Mouse (Mus musculus) T-cell, adult 2 months (primary cell): ENCODE measurements around the gene Angel2.

Experiments
- DNase-seq: peaks from one replicate; pipeline ENCODE4 v3.0.0; 2022; ENCODE audit warnings: low spot score

Angel2 gene

DNA sequence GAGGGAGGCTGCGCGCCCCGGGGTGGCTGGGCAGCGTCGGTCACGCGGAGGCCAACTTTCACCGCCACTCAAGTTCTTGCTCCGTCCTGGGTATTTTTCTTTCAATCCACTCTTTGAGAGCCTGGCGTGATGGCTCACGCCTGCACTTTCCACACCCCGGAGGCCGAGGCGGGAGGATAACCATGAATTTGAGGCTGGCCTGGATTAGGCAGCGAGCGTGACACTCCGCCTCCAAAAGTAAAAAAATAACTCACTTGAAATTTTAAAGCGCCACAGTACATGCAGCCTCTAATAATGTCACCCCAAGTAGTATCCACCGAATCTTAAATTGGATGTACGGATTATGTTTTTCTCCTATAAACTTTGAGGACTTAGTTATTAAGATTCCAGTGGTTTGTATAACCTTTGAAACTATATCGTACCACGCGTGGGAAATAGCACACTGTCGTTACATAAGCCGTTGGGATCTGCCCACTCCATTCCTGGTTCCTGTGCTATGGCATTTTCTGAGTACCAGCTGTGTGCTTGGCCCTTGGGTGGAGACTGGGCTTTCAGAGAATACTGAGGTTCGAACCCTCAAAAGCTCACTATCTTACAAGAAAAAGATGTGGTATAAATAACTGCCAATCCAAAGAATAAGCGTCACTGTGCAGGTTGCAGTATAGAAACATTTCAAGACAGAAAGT is 4.2 kb downstream of the Angel2 start:
- DNase-seq = peak; percentile 33

DNA sequence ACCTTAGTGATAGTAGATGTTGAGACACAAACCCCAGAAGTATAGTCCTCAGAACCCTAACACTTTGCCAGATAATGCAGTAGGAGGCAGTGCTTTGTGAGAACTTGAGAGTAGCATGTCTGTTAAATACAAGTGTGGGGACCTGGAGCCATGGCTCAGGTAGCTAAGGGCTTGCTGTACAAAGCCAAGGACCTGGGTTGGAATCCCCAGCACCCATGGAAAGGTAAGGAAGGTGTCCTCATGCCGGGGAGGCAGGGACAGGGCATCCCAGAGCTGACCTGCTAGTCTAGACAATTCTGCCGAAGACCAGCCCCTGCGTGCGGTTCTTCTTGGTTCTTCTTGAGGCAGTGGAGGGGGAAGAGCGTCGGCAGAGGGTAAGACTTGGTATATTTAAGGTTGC is 5.3 kb downstream of the Angel2 start:
- DNase-seq = no peak

DNA sequence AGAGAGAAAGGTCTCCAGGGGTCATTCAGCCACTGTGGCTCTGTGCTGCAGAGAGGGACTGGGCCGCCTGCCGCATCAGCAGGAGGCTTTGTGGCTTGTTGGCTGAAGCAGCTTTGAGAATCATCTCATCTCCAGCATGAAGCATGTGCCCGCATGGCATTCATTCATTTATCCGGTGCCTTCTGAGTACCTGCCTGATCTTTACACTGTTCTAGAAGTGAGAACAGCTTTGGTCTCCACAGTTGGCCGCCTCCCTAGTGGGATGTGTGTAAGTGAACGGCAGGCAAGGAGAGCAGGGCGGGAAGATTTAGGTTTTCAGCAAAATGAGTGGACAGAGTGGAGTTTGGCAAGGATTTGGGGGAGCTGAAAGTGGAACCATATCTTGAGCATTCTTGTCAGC is 14.9 kb downstream of the Angel2 start:
- DNase-seq = no peak

DNA sequence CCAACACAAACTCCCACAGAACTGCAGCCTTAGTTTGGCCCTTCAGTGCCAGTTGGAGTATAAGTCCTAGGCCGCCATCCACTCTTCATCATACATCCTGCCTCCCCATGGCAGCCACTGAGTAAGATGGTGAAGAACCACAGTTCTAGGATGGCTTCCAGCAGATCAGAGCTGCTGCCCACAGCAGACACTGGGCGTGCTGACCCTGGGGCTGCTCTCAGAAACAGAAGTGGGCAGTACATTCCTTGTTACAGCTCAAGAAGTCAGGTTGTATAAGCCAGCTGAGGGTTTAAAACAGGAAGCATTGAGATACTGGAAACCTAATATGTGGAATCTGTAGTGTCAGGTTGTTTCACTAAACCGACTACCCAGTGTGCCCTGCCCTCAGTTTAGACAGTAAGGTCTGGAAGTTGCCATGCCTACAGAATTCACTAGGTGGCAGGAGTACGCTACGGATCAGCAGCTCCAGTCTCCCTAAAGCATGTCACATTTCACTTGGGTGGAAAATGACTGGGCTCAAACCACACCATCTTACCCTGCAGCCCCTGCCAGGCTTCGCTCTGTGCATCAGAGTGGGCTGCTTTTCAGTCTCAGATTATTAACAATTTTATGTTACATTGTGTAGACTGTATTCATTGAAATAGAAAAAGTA is 19.3 kb downstream of the Angel2 start:
- peak; percentile 39 for DNase-seq

GRCm38 (mm10) chr1:190947986-190948385 is 23.1 kb downstream of the Angel2 start:
- DNase-seq = no peak

DNA sequence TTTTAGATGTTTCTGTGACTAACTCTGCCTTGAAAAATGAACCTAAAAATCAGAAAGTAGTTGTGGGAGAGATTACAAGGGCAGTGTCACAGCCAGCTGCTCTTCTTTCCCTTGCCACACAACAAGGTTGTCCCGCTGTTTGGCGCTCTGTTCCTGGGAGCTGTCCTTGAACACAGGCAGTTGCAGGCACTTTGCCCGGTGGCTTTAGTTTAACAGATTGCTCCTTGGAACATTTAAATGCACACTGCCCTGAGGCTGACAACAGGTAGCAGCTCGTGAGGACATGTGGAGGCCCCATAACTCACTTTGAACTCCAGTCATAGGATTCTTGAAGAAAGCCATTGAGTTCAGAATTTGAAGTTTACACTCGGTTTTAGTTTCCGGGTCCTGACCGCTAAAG is 23.5 kb downstream of the Angel2 start:
- no peak for DNase-seq

- no peak for DNase-seq
Observed at GRCm38 (mm10) chr1:190948846-190949245, 23.9 kb downstream of the Angel2 start.

- no peak for DNase-seq
Observed at GRCm38 (mm10) chr1:190951014-190951413, 26.1 kb downstream of the Angel2 start.

- no peak for DNase-seq
Observed at GRCm38 (mm10) chr1:190953009-190953408, 28.1 kb downstream of the Angel2 start.

- no peak for DNase-seq
Observed at GRCm38 (mm10) chr1:190958821-190959220, 33.9 kb downstream of the Angel2 start.

DNA sequence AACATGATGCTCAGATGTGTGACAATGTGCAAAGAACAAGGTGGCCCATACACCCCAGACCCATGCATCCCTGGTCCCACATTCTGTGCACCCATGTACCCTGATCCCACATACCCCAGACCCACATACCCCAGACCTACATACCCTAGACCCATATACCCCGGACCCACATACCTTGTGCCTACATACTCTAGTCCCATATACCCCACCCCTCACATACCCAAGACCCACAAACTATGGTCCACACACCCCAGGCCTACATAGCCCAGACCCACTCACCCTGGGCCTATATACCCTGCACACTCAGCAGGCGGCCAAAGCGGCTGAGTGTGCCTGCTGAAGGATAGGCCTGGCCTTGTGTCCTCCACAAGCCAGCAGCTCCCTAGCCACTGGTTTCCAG is 37.8 kb downstream of the Angel2 start:
- no peak for DNase-seq

DNA sequence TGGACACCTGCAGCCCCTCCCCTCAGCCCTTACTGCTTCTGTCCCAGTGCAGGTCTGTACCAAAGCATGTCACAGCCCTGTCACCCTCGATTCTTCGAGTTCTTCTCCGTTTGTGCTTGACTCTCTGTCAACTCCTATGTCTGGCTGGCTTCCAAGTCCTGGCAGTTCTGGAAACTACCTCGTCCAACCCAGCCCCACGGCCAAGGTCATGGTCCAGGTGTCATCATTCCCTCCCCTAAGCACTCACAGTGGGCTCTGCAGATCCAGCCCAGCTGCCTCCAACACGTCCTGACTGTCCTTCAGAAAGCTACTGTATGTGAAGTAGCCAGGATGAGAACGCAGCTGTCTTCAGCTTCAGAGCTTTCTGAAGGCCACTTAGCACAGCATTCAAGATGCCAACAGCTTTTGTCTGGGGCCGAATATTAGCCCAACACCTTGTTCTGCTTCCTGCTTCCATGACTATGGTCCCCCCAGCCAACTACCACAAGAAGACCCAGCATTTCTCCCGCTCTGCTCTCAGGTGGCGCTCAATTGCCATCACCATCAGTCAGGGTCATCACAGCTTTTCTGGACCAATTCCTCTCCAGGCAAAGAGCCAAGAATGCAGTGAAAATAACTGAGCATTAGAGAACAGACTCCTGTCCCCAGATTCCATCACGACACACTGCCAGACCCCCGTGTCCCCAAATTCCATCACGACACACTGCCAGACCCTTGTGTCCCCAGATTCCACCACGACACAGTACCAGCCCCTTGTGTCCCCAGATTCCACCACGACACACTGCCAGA is 40.3 kb downstream of the Angel2 start:
- no peak for DNase-seq

DNA sequence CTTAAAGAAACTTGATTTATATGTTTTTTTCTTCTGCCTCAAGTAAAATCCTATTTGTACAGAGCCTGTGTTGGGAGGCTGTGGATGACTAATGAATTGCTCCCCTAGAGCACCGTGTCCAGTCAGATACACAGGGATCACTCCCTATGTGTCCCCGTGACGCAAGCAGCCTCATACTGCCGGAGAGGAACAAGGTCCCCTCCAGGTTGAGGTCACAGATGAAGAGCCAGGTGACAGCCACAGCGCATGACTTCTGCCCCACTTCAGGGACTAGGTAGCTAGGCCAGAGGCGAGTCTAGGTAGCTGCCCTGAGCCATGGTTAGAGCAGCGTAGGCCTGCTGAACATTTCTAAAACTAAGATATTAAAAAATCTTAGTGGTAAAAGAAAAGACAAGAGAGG is 43.1 kb downstream of the Angel2 start:
- no peak for DNase-seq

GRCm38 (mm10) chr1:190971708-190972610 is 47.0 kb downstream of the Angel2 start:
- DNase-seq = no peak

DNA sequence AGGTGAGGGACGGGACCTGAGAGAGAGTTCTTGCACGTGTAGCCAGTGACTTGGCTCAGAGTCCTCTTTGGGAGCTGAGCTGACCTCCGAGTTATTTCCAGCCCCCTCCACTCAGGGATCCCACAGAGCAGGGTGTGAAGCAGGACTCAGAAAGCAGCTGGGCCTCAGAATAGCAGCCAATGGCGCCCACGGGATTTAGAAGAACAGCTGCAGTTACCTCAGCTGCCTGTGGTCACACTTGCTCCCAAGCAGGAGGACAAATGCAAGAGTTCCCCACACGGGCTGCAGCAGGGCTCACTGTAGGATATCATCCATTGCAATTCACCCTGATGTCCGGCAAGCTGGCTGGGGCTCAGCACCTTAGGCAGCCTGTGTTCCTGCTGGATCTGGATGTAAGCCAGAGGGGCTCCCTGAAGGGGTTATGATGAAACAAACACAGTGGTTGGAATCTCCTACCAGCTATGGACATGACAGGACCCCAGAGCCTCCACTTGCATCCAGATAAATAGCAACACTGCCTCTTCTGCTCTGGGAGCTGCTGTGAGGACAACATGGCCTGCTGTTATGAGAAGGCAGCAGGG is 47.8 kb downstream of the Angel2 start:
- DNase-seq = no peak

DNA sequence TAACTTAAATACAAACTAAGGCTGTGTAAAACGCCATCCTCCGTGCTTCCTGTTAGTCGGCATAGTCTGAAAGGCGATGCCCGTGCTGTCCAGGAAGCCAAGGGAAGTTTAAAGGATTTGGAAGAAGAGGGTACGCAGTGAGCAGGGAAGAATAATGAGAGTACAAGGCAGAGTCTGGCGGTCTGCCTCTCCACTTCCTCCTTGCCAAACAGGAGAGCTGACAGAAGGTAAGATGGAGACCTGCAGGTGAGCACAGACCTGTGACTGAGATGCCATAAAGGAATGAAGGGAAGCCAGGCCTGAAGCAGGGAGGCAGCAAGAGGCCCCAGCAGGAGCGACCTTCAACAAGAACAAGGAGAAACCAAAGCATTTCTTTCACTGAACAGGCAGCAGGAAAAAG is 49.3 kb downstream of the Angel2 start:
- DNase-seq = no peak

- no peak for DNase-seq
Observed at GRCm38 (mm10) chr1:190974833-190975232, 49.9 kb downstream of the Angel2 start.

- no peak for DNase-seq
Observed at GRCm38 (mm10) chr1:190976887-190977573, 52.1 kb downstream of the Angel2 start.

DNA sequence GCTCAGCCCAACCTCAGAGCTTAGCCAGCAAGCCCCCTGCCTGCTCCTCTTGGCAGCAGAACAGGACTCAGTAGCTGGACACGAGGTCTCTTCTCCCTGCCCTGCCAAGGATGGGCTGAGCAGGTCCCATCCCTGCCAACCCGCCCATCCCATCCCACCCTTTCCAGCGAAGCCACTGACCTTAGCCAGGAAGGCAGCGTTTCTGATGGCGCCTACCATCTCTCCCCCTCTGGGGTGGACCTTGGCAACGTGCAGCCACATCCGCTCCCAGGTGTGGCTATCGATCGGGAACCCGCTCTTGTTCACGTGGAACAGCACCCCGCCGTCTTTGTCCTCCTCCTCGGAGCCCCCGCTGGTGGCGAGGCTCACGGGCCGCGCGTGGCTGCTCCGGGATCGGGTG is 53.1 kb downstream of the Angel2 start:
- no peak for DNase-seq

DNA sequence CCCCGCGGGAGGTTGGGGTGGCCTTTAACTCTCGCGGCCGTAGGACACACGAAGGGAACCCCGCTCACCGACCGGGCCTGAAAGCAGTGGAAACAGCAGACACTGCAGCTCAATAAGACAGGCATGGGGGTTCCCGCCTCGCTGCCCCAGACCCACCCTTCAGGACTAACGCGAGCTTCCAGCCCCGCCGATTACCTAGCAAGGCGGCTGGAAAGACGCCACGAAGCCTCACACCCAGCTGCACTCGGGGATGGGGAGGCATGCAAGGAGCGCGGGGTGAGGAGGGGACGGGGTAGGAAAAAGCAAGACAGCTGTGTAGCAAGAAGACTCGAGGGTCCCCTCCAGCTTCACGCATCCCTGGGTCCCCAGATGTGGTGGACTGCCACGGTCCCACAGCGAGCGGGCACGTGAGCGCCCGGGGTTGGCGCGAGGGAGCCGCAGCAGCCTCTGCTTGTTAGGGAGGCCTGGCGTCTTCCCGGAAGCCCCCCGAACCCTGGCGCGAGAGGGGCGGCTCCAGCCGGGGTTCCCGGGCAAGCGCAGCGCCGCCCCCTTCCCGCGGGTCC is 53.7 kb downstream of the Angel2 start:
- no peak for DNase-seq

- DNase-seq = peak; percentile 3
Observed at GRCm38 (mm10) chr1:190979100-190979563, 54.2 kb downstream of the Angel2 start, which contains the start of gene Vash2. Gene Vash2 (minus strand): TSS chr1:190979296.
